Mouse (Mus musculus) neural tube, embryonic 15.5 days (tissue): ENCODE data around the gene Pced1b. TPM values are rescaled to one million over a fixed set of nuclear protein-coding genes. Genes with fewer than 3 reads are reported as not detected.
"Not testable (repeated sequence)": the region's sequence is repeated elsewhere in the genome, so short reads cannot be mapped to it uniquely, and the experiment has no call there.

Experiments used
- ATAC-seq: fragments of 200-750 bp; cut with Nextera tagmentation; 2 replicates; pipeline ENCODE4 v1.8.0; 2017; ENCODE audit warnings: mild to moderate bottlenecking, moderate TSS enrichment, moderate library complexity; ENCODE audit not compliant: low FRiP score
- H3K27ac ChIP-seq: fragments of 300-500 bp; sonication (generic); replicated peaks from 2 replicates; pipeline ENCODE4 v1.5.1; 2015; ENCODE audit warnings: mild to moderate bottlenecking, inconsistent platforms
- H3K27me3 ChIP-seq: fragments of 300-500 bp; sonication (generic); replicated peaks from 2 replicates; pipeline ENCODE4 v1.6.1; 2015; ENCODE audit warnings: inconsistent platforms
- H3K36me3 ChIP-seq: fragments of 300-500 bp; sonication (generic); 2 replicates; pipeline ENCODE4 v1.6.1; 2015; ENCODE audit warnings: inconsistent platforms
- H3K4me1 ChIP-seq: fragments of 300-500 bp; sonication (generic); 2 replicates; pipeline ENCODE4 v1.6.1; 2015; ENCODE audit warnings: inconsistent platforms
- H3K4me2 ChIP-seq: fragments of 300-500 bp; sonication (generic); 2 replicates; pipeline ENCODE4 v1.6.1; 2015; ENCODE audit warnings: inconsistent platforms, mild to moderate bottlenecking, moderate library complexity
- H3K4me3 ChIP-seq: fragments of 300-500 bp; sonication (generic); replicated peaks from 2 replicates; pipeline ENCODE4 v1.5.1; 2015; ENCODE audit warnings: mild to moderate bottlenecking, inconsistent platforms
- H3K9ac ChIP-seq: fragments of 300-500 bp; sonication (generic); replicated peaks from 2 replicates; pipeline ENCODE4 v1.6.1; 2015; ENCODE audit warnings: mild to moderate bottlenecking, inconsistent platforms
- H3K9me3 ChIP-seq: fragments of 300-500 bp; sonication (generic); replicated peaks from 2 replicates; pipeline ENCODE4 v1.6.1; 2016; ENCODE audit warnings: inconsistent platforms
- WGBS: fragments of 180-500 bp; shearing (Covaris S2); methylation state at CpG from one replicate; pipeline ENCODE4 v1.1.7; 2015; ENCODE audit warnings: mixed read lengths; 5-methylcytosine and 5-hydroxymethylcytosine counted together
- polyA plus RNA-seq: library from polyadenylated mRNA; unstranded; fragments of >200 nt; fragmentation: Nextera tagmentation; extraction: Ambion mirVana; gene quantifications from 2 replicates; pipeline ENCODE4 v1.2.1, GENCODE M21; 2015

Gene Pced1b
- polyA plus RNA-seq, 1 experiment from 2014 or later: 4.0 TPM

- H3K27ac ChIP-seq: no peak overlapping the region
- no peaks in the 10 kb centered on the region for H3K36me3 ChIP-seq
- H3K27me3 ChIP-seq: no peaks in the 10 kb centered on the region
- H3K4me1 ChIP-seq: no peaks in the 10 kb centered on the region
- no peak overlapping the region for H3K4me3 ChIP-seq
- H3K9me3 ChIP-seq: no peaks in the 10 kb centered on the region
- H3K4me2 ChIP-seq: no peak overlapping the region
- 95% methylated on average over 4 of the region's 4 CpGs for WGBS
- no peak for ATAC-seq
- no peak overlapping the region for H3K9ac ChIP-seq
Measured at GRCm38 (mm10) chr15:97346897-97347296, 100.0 kb downstream of the Pced1b start.

GRCm38 (mm10) chr15:97348566-97349315 is 101.8 kb downstream of the Pced1b start:
- Histone ChIP-seq H3K9me3 (no peaks in the 10 kb centered on the region), H3K27me3 (no peaks in the 10 kb centered on the region), H3K4me2 (no peak overlapping the region), H3K36me3 (no peaks in the 10 kb centered on the region), H3K9ac (no peak overlapping the region), H3K27ac (no peak overlapping the region), H3K4me1 (no peaks in the 10 kb centered on the region), H3K4me3 (no peak overlapping the region)
- 84% methylated on average over 24 of the region's 24 CpGs for WGBS
- no peak for ATAC-seq

- H3K27me3 ChIP-seq: no peaks in the 10 kb centered on the region
- H3K27ac ChIP-seq: peak overlapping the region; percentile 28; the same call in 1 of the 2 replicates
- no peaks in the 10 kb centered on the region for H3K4me1 ChIP-seq
- ATAC-seq: no peak
- H3K4me2 ChIP-seq: no peak overlapping the region
- H3K4me3 ChIP-seq: no peak overlapping the region
- no peaks in the 10 kb centered on the region for H3K9me3 ChIP-seq
- H3K9ac ChIP-seq: no peak overlapping the region
- WGBS: 81% methylated on average over 4 of the region's 4 CpGs
- H3K36me3 ChIP-seq: no peaks in the 10 kb centered on the region
Measured at GRCm38 (mm10) chr15:97350528-97350927, 103.6 kb downstream of the Pced1b start.

GRCm38 (mm10) chr15:97351016-97351415 is 104.1 kb downstream of the Pced1b start:
- Histone ChIP-seq H3K27me3 (no peaks in the 10 kb centered on the region), H3K4me1 (no peaks in the 10 kb centered on the region), H3K9ac (no peak overlapping the region), H3K4me3 (no peak overlapping the region), H3K4me2 (no peak overlapping the region), H3K36me3 (no peaks in the 10 kb centered on the region), H3K9me3 (no peaks in the 10 kb centered on the region), H3K27ac (peak overlapping the region; percentile 28; the same call in 1 of the 2 replicates)
- WGBS: 64% methylated on average over 8 of the region's 8 CpGs
- no peak for ATAC-seq

GRCm38 (mm10) chr15:97351681-97352080 is 104.8 kb downstream of the Pced1b start:
- 97% methylated on average over 5 of the region's 5 CpGs for WGBS
- no peaks in the 10 kb centered on the region for H3K9me3 ChIP-seq
- no peak overlapping the region for H3K4me2 ChIP-seq
- H3K9ac ChIP-seq: no peak overlapping the region
- H3K4me3 ChIP-seq: no peak overlapping the region
- no peaks in the 10 kb centered on the region for H3K27me3 ChIP-seq
- no peak overlapping the region for H3K27ac ChIP-seq
- H3K4me1 ChIP-seq: no peaks in the 10 kb centered on the region
- no peaks in the 10 kb centered on the region for H3K36me3 ChIP-seq
- ATAC-seq: no peak

GRCm38 (mm10) chr15:97355676-97356303 is 108.9 kb downstream of the Pced1b start:
- Histone ChIP-seq H3K9ac (no peak overlapping the region), H3K4me2 (no peak overlapping the region), H3K27ac (no peak overlapping the region), H3K36me3 (no peaks in the 10 kb centered on the region), H3K9me3 (no peaks in the 10 kb centered on the region), H3K4me1 (no peaks in the 10 kb centered on the region), H3K27me3 (no peaks in the 10 kb centered on the region), H3K4me3 (no peak overlapping the region)
- ATAC-seq: no peak
- 87% methylated on average over 9 of the region's 9 CpGs for WGBS

GRCm38 (mm10) chr15:97357016-97357415 is 110.1 kb downstream of the Pced1b start:
- Histone ChIP-seq H3K4me2 (no peak overlapping the region), H3K4me1 (no peaks in the 10 kb centered on the region), H3K36me3 (no peaks in the 10 kb centered on the region), H3K4me3 (no peak overlapping the region), H3K9me3 (no peaks in the 10 kb centered on the region), H3K27me3 (no peaks in the 10 kb centered on the region), H3K27ac (no peak overlapping the region), H3K9ac (no peak overlapping the region)
- WGBS: 84% methylated on average over 1 of the region's 1 CpGs
- ATAC-seq: no peak

- no peak overlapping the region for H3K27ac ChIP-seq
- 84% methylated on average over 23 of the region's 23 CpGs for WGBS
Measured at GRCm38 (mm10) chr15:97360842-97361770, 114.2 kb downstream of the Pced1b start.

GRCm38 (mm10) chr15:97361771-97362171 is 114.9 kb downstream of the Pced1b start:
- no peak overlapping the region for H3K27ac ChIP-seq
- no peaks in the 10 kb centered on the region for H3K4me1 ChIP-seq
- H3K27me3 ChIP-seq: no peaks in the 10 kb centered on the region
- WGBS: 80% methylated on average over 8 of the region's 8 CpGs
- H3K4me2 ChIP-seq: no peak overlapping the region
- ATAC-seq: no peak
- no peak overlapping the region for H3K4me3 ChIP-seq
- no peak overlapping the region for H3K9ac ChIP-seq
- H3K36me3 ChIP-seq: no peaks in the 10 kb centered on the region
- H3K9me3 ChIP-seq: no peaks in the 10 kb centered on the region

More at GRCm38 (mm10) chr15:97360842-97361770, 114.2 kb downstream of the Pced1b start:
- Histone ChIP-seq H3K27me3 (no peaks in the 10 kb centered on the region), H3K36me3 (no peaks in the 10 kb centered on the region), H3K4me3 (no peak overlapping the region), H3K9me3 (no peaks in the 10 kb centered on the region), H3K9ac (no peak overlapping the region), H3K4me2 (no peak overlapping the region), H3K4me1 (no peaks in the 10 kb centered on the region)
- ATAC-seq: no peak

GRCm38 (mm10) chr15:97364271-97364670 is 117.4 kb downstream of the Pced1b start:
- not testable (repeated sequence) for H3K4me1 ChIP-seq, H3K9ac ChIP-seq, H3K4me3 ChIP-seq, H3K4me2 ChIP-seq, ATAC-seq, H3K27me3 ChIP-seq, H3K9me3 ChIP-seq, H3K36me3 ChIP-seq, H3K27ac ChIP-seq
- WGBS: 88% methylated on average over 3 of the region's 3 CpGs

- Histone ChIP-seq H3K4me2 (no peak overlapping the region), H3K9ac (no peak overlapping the region), H3K36me3 (no peaks in the 10 kb centered on the region), H3K4me1 (no peaks in the 10 kb centered on the region), H3K4me3 (no peak overlapping the region), H3K27ac (no peak overlapping the region), H3K9me3 (no peaks in the 10 kb centered on the region), H3K27me3 (no peaks in the 10 kb centered on the region)
- WGBS: 94% methylated on average over 8 of the region's 8 CpGs
- no peak for ATAC-seq
Measured at GRCm38 (mm10) chr15:97364968-97365367, 118.1 kb downstream of the Pced1b start.
